ENCODE assay signal across 8 mouse cellular contexts in genomic region chr3:129214146-129214665, GRCm38 (mm10). TPM values are rescaled to one million over a fixed set of nuclear protein-coding genes. Genes with fewer than 3 reads are reported as not detected.
DNase-seq lines count a peak whose midpoint lies in the region; ATAC-seq and TF ChIP-seq lines count a peak whose summit lies in the region.

No protein-coding gene starts in this region.

- H3K27me3 ChIP-seq in liver, adult 2 months (ENCODE audit: control insufficient read depth, insufficient read depth, low read length): peaks cover 46% of the 10 kb centered on the region
- H3K27me3 ChIP-seq in embryonic facial prominence, embryonic 12.5 days: peaks cover 75% of the 10 kb centered on the region
- peaks cover 81% of the 10 kb centered on the region for H3K27me3 ChIP-seq in hindbrain, postnatal 0 days (ENCODE audit: insufficient read depth, low read length)
- peaks cover 66% of the 10 kb centered on the region for H3K27me3 ChIP-seq in midbrain, embryonic 15.5 days (replicated peaks)

- no peak for TF ChIP-seq POLR2A in liver, adult 2 months (IDR thresholded peaks at IDR 0.05; ENCODE audit: extremely low read depth, insufficient read depth, low read length)

- no peaks in the 10 kb centered on the region for H3K36me3 ChIP-seq in liver, adult 2 months (ENCODE audit: control insufficient read depth, insufficient read depth, low read length)
- no peaks in the 10 kb centered on the region for H3K36me3 ChIP-seq in embryonic facial prominence, embryonic 12.5 days
- H3K36me3 ChIP-seq in hindbrain, postnatal 0 days (ENCODE audit: insufficient read depth, low read length): no peaks in the 10 kb centered on the region
- H3K36me3 ChIP-seq in midbrain, embryonic 15.5 days (replicated peaks): no peaks in the 10 kb centered on the region

- H3K79me2 ChIP-seq in liver, adult 2 months (ENCODE audit: control insufficient read depth, insufficient read depth, low read length): no peaks in the 10 kb centered on the region

- peaks cover 7% of the 10 kb centered on the region; the same call in 1 of the 2 replicates for H3K4me1 ChIP-seq in liver, adult 2 months (ENCODE audit: control insufficient read depth, insufficient read depth, low read length)
- H3K4me1 ChIP-seq in embryonic facial prominence, embryonic 12.5 days: peaks cover 16% of the 10 kb centered on the region
- 0 out of 2 replicates have a peak, but pooled peaks cover 2% of the 10 kb centered on the region for H3K4me1 ChIP-seq in hindbrain, postnatal 0 days (ENCODE audit: insufficient read depth, low read length)
- H3K4me1 ChIP-seq in midbrain, embryonic 15.5 days: peaks cover 21% of the 10 kb centered on the region

- no peak for ATAC-seq in embryonic facial prominence, embryonic 12.5 days (ENCODE audit: insufficient number of reproducible peaks, insufficient read depth, low FRiP score, low TSS enrichment)
- ATAC-seq in hindbrain, postnatal 0 days: peak; percentile 21; the same call in 1 of the 2 replicates
- ATAC-seq in midbrain, embryonic 15.5 days (replicated peaks): peak; percentile 15

- 1% methylated on average over 34 of the region's 34 CpGs for WGBS in liver, adult 2 months
- under 1% methylated on average over 34 of the region's 34 CpGs for WGBS in embryonic facial prominence, embryonic 12.5 days
- under 1% methylated on average over 34 of the region's 34 CpGs for WGBS in hindbrain, postnatal 0 days
- 1% methylated on average over 33 of the region's 34 CpGs for WGBS in midbrain, embryonic 15.5 days

- peak overlapping the region; percentile 31 for H3K9ac ChIP-seq in liver, adult 2 months (ENCODE audit: low read depth, low read length)
- peak overlapping the region; percentile 49 for H3K9ac ChIP-seq in embryonic facial prominence, embryonic 12.5 days
- no peak overlapping the region for H3K9ac ChIP-seq in hindbrain, postnatal 0 days (replicated peaks; ENCODE audit: low read length)
- H3K9ac ChIP-seq in midbrain, embryonic 15.5 days: no peak overlapping the region

- no peak for TF ChIP-seq CTCF in liver, adult 2 months (IDR thresholded peaks at IDR 0.05; ENCODE audit: low read depth, low read length)
- no peak for TF ChIP-seq CTCF in hindbrain, postnatal 0 days (IDR thresholded peaks at IDR 0.05; ENCODE audit: low read depth)

- H3K9me3 ChIP-seq in embryonic facial prominence, embryonic 12.5 days: no peaks in the 10 kb centered on the region
- no peaks in the 10 kb centered on the region for H3K9me3 ChIP-seq in hindbrain, postnatal 0 days (ENCODE audit: low read length)
- no peaks in the 10 kb centered on the region for H3K9me3 ChIP-seq in midbrain, embryonic 15.5 days

- H3K4me2 ChIP-seq in embryonic facial prominence, embryonic 12.5 days (replicated peaks): peak overlapping the region; percentile 90
- peak overlapping the region; percentile 68 for H3K4me2 ChIP-seq in hindbrain, postnatal 0 days (ENCODE audit: low read depth, low read length)
- peak overlapping the region; percentile 58 for H3K4me2 ChIP-seq in midbrain, embryonic 15.5 days

- no peak for DNase-seq in liver, adult 2 months (ENCODE audit: extremely low read depth, low read depth, low spot score)
- no peak for DNase-seq in liver
- no peak for DNase-seq in hindbrain, postnatal 0 days (ENCODE audit: low spot score)
- DNase-seq in urinary bladder, postnatal 10 days (ENCODE audit: low spot score): no peak
- DNase-seq in frontal cortex, postnatal 25 days (ENCODE audit: low spot score in 2 of 2): no peak
- no peak for DNase-seq in MN1 (ENCODE audit: low spot score)

- no peak overlapping the region for H3K27ac ChIP-seq in liver, adult 2 months (replicated peaks; ENCODE audit: insufficient read depth, low read depth, low read length)
- peak overlapping the region; percentile 70 for H3K27ac ChIP-seq in embryonic facial prominence, embryonic 12.5 days
- H3K27ac ChIP-seq in hindbrain, postnatal 0 days: no peak overlapping the region
- H3K27ac ChIP-seq in midbrain, embryonic 15.5 days: peak overlapping the region; percentile 21; the same call in 1 of the 2 replicates

- H3K4me3 ChIP-seq in liver, adult 2 months (ENCODE audit: insufficient read depth, low read depth, low read length): peak overlapping the region; percentile 52
- H3K4me3 ChIP-seq in embryonic facial prominence, embryonic 12.5 days: peak overlapping the region; percentile 50
- H3K4me3 ChIP-seq in hindbrain, postnatal 0 days (ENCODE audit: low read length): peak overlapping the region; percentile 43
- peak overlapping the region; percentile 40 for H3K4me3 ChIP-seq in midbrain, embryonic 15.5 days

RNA-seq across cellular contexts. Expression of gene Pitx2, which starts 14.5 kb away (rescaled TPM):
- 0.18 TPM in 1 of 2 replicates, not detected in the other for total RNA-seq in liver, adult 2 months (2014; rRNA removed)
- not detected in 2 replicates for polyA plus RNA-seq in liver, adult 2 months (2012; rRNA removed)
- polyA plus RNA-seq in embryonic facial prominence, embryonic 12.5 days (2016; fragmentation: Nextera tagmentation; extraction: Ambion mirVana): 54.6 and 55.2 TPM in 2 replicates
- 0.61 and 2.4 TPM in 2 replicates for total RNA-seq in hindbrain, postnatal 0 days (2014; rRNA removed)
- polyA plus RNA-seq in hindbrain, postnatal 0 days (2015; fragmentation: Nextera tagmentation; extraction: Ambion mirVana): 1.0 TPM in 2 replicates
- polyA plus RNA-seq in midbrain, embryonic 15.5 days (2015; fragmentation: Nextera tagmentation; extraction: Ambion mirVana): 41.0 and 60.5 TPM in 2 replicates

Comparison
In these comparisons a context has a peak if more than half of its experiments do, and no peak if none do; other contexts are left out.
1. H3K27ac ChIP-seq: peak in embryonic facial prominence, embryonic 12.5 days (single experiment) and midbrain, embryonic 15.5 days (single experiment); none in liver, adult 2 months (single experiment) and hindbrain, postnatal 0 days (single experiment).
2. H3K9ac ChIP-seq: peak in liver, adult 2 months (single experiment) and embryonic facial prominence, embryonic 12.5 days (single experiment); none in hindbrain, postnatal 0 days (single experiment) and midbrain, embryonic 15.5 days (single experiment).
3. RNA of gene Pitx2, which starts 14.5 kb away (polyA plus RNA-seq): 41.0 to 60.5 TPM in midbrain, embryonic 15.5 days and 54.6 to 55.2 TPM in embryonic facial prominence, embryonic 12.5 days; 1.0 TPM in hindbrain, postnatal 0 days and not detected in liver, adult 2 months; every median in the first group is over 10 times any median in the second.
4. Peak in every context shown above with its lines, with median percentiles within 50 percentile points of each other: H3K4me3 ChIP-seq and H3K4me2 ChIP-seq.